Mouse (Mus musculus) mesoderm, embryonic 11.5 days (tissue): ENCODE measurements around the gene Nacc1.

Experiments
- DNase-seq: peaks from one replicate; pipeline ENCODE4 v3.0.0-alpha.2; 2012; ENCODE audit warnings: low read depth, low spot score

Nacc1 gene

DNA sequence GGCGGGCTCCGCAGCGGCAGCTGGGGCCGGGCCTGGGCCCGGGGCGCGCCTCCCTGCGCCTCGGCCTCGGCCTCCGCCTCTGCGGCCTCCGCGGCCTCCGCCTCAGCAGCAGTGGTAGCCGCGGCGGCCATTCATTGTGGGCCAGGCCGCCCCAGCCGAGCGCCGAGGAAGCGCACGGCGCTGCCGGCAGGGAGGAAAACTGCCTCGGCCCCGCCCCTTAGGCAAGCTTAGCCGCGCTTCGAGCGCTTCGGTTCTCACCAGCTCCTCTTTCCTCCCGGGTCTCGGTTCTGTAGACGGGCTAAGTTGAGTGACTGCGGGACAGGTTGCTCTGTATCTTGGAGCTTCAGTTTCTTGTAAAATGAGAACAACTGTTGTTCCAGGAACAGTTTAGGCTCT is at the start of gene Nacc1:
Nacc1 (minus strand) TSS at position 158 of the 396 bp plus-strand sequence.
- DNase-seq = peak; percentile 91

- DNase-seq = no peak
Observed at GRCm38 (mm10) chr8:84736521-84736920, 48.9 kb upstream of the Nacc1 start.

- no peak for DNase-seq
Observed at GRCm38 (mm10) chr8:84735597-84735996, 47.9 kb upstream of the Nacc1 start.

DNA sequence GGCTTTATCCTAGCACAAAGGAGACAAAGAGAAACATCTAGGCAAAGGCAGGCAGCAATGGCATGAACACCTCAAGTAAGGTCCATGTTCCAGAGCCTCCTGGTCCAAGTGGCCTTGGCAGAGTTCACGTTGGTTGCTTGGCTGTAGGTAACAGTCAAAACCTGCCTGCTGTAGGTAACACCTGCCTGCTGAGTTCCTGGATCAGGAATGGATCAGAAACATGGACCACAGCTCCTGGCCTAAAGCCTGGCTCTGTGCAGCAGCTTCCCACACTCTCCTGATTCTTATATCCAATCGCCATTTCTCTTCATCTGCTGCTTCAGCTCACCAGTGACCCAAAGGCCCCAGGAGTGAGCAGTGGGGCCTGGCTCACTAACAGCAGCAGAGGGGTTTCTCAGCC is 47.0 kb upstream of the Nacc1 start:
- no peak for DNase-seq

GRCm38 (mm10) chr8:84733959-84734358 is 46.3 kb upstream of the Nacc1 start:
- no peak for DNase-seq

DNA sequence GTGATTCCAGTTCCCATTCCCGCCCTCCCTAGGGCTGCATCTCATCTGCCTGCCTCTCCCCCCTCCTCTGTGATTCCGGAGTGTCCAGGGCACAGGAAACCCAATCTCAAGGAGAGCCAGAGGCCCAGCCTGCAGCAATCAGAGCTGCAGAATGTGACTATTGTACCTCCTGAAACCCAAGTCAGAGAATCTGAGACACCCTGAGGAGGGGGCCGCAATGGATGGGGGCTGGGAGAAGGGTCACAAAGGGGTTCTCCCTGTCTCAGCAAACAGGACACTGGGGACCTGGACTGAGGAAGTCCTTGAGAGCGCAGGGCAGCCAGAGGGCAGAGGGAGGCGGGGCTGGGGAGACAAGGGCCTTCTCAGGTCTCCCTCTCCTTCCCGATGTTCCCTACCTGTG is 45.3 kb upstream of the Nacc1 start:
- DNase-seq = no peak

- no peak for DNase-seq
Observed at GRCm38 (mm10) chr8:84732545-84732944, 44.9 kb upstream of the Nacc1 start.

- DNase-seq = no peak
Observed at GRCm38 (mm10) chr8:84731371-84732177, 43.9 kb upstream of the Nacc1 start.

GRCm38 (mm10) chr8:84730541-84731370 is 43.1 kb upstream of the Nacc1 start:
- DNase-seq = no peak

GRCm38 (mm10) chr8:84729921-84730362 is 42.3 kb upstream of the Nacc1 start:
- DNase-seq = no peak

DNA sequence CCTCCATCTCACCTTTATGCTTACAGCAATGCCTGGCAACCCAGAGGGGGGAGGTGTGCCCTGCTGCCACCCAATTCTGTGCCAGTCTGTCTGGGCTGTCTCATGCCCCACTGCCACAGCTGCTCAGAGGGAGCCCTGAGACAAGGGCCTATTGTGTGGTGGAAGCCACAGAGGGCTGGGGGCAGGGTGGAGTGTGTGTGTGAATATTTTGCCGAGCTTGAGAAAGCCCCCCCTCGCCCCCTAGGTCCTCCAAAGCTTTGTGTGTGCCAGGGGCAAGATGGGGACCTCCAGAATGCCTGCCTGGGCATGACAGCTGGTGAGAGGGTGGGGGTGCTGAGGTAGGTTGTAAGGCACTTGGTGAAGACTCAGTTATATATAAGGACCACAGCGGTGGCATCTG is 40.8 kb upstream of the Nacc1 start:
- no peak for DNase-seq

DNA sequence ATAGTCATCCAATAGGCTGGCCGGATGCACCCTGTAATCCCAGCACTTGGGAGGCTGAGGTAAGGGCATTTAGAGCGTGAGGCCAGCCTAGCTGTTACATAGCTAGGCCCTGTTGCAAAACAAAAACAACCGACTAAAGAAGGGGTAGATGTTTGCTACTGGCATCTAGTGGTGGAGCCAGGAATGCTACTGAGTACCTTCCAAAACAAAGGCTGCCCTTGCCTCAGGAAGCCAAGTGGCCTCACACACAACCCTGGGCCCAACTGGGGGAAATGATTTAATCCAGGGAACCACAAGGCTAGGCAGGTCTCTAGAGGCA is 38.2 kb upstream of the Nacc1 start:
- DNase-seq = no peak

DNA sequence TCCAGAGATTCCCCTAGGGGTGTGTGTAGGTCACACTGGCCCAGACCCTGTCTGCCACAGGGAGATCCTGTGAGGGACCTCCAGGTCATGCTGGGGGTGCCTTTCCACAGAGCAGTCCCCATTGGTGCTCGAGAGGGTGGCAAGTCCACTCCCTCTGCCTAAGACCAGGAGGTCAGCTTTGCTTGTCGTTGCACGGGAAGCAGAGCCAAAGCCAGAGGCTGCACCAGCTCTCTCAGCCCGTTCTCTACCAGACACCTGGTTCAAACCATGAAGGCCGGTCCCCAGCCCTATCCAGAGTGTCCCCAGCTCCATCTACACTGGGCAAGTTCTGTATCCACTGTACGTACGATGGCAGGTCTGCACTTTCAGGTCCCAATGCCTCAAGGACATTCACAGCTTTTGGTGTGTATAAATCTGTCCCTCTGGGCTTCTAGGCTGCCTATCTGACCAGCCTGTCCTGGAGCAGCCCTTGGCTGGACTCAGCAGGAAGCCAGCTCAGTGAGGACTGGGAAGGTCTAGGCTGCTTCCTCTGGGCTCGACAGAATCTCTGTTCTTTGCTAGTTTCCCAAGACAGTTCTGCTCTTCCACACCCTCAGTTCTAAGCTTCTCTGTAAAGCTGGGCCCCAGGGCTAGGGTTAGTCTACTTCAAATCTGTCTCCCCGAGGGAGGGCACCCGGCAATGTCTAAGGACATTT is 37.7 kb upstream of the Nacc1 start:
- DNase-seq = no peak

DNA sequence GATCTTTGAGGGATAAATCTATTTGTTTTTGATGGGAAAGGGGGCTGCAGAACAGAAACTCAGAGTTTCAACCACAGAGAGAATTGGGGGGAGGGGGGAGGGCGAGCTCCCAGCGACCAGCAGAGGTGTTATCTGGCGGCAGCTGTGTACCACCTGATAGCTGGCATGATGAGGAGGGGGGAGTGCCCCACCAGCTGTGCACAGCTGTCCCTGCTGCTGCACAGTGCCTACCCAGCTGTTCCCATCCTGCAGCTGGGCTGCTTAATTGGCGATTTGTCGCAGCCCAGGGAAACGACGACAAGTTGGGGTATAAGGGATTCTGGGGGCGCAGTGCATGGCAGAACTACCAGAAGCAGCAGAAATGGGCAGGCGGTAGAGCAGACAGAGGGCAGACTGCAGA is 37.0 kb upstream of the Nacc1 start:
- no peak for DNase-seq

DNA sequence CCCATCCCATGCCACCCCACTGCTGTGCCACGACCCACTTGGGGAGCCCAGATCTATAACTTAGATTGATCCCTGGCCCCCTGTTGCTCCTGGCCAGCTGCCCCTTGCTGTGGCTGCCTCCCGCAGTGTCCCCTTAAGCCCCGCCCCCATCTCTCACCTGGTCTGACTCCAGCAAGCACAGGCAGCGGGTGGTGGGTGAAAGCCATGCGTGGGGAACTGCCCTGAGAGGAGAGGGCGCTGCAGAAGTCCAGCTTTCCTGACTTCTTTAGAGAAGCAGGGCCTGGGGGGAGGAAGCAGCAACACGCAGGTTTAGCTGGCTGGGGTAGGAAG is 35.9 kb upstream of the Nacc1 start:
- DNase-seq = no peak

DNA sequence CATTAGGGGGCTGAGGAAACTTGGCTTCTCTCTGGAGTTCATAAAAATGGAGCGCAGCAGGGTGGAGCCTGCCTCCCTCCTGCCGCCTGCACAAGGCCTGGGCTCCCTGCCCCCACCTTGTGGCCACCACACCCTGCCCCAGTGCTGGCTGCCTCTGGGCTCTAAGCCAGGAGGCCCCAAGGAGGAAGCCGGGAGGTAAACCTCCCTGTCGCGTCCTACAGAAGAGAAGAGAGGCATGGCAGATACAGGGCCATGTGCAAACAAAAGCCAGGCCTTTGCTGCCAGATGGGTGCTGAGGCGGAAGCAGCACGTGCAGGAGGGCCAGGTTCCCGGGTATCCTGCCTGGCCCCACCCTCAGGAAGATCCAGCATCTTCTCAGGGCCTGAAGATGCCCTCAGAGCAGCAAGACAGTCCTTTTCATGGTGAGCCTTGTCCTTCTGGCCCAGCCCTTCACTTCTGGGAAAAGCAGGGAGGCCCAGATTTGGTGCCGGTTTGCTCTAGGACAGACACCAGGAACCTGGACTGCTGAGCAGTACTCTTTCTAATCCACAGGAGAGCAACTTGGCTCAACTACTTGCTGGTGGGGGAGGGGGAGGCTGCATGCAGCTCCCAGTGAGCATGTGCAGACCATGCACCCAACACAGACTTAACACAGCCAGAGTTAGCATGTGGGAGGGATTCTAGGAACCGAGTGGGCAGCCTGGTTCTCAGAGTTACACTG is 35.3 kb upstream of the Nacc1 start, which contains the start of gene G430095P16Rik:
G430095P16Rik (plus strand) TSS at position 158 of the 721 bp plus-strand sequence.
- DNase-seq = no peak

GRCm38 (mm10) chr8:84722530-84722849 is 34.8 kb upstream of the Nacc1 start:
- DNase-seq = no peak

- DNase-seq = no peak
Observed at GRCm38 (mm10) chr8:84718959-84719690, 31.5 kb upstream of the Nacc1 start.

GRCm38 (mm10) chr8:84718476-84718875 is 30.8 kb upstream of the Nacc1 start:
- no peak for DNase-seq

- no peak for DNase-seq
Observed at GRCm38 (mm10) chr8:84716790-84717189, 29.1 kb upstream of the Nacc1 start.

DNA sequence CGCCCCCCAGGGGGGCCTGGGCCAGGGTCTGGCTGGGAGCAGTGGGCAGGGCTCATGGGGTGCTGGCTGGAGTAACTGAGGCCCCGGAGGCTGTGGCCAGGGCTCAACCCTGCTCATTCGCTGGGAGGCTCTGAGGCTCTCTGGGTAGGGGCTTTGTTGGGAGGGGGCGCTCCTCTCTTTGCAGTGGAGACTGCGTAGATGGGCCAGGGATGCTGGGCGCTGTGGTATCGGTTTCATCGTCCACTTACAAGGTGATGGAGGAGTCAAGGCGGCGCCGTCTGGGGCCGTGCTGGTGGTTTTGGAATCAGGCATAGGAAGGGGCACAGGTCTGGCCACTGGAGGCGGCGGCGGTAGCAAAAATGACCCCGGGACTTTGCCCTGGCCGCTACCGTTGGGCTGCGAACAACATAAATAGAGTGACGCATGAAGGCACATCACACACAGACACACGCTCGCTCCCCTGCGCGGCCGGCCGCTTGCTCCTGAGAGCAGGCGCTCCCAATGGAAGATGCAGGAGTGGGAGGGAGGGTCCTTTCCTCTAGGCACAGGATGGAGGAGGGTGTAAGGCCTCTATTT is 28.3 kb upstream of the Nacc1 start:
- no peak for DNase-seq
